14 mouse cellular contexts compared by ENCODE assay signal in the genomic region with DNA sequence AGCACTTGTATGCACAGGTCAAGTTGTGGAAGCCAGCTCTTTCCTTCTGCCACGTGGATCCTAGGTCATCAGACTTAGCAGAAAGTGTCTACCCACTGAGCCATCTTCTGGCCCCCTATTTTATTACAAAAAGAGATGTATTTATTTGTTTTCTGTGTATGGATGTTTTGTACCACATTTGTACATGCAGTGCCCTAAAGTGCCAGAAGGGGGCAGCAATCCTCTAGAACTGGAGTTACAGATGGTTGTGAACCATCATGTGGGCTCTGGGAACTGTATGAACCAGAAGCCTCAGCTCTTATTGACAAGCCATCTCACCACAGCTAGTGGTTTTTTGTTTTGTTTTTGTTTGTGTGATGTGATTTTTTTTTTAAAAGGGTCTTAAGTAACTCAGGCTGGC. TPM values are rescaled to one million over a fixed set of nuclear protein-coding genes. Genes with fewer than 3 reads are reported as not detected.
A peak's percentile ranks its signal among the peaks of the same experiment; 100 is the strongest.
DNase-seq lines count a peak whose midpoint lies in the region; ATAC-seq and TF ChIP-seq lines count a peak whose summit lies in the region.
"Had no signal": no experiment of that assay in that cellular context is flagged by ENCODE, and none has a peak within 500 bp of the region (broad histone marks: within the 10 kb centered on the region; RNA-seq: fewer than 3 reads in every experiment).

No protein-coding gene starts in this region.

- H3K4me1 ChIP-seq in hindbrain, embryonic 11.5 days (replicated peaks; ENCODE audit: control insufficient read depth, insufficient read depth, low read length), result no peaks in the 10 kb centered on the region
- no peaks in the 10 kb centered on the region for H3K4me1 ChIP-seq in hindbrain, embryonic 13.5 days (replicated peaks)
- 0 out of 2 replicates have a peak, but pooled peaks cover 4% of the 10 kb centered on the region for H3K4me1 ChIP-seq in lung, embryonic 14.5 days (ENCODE audit: insufficient read depth)
- H3K4me1 ChIP-seq in E14TG2a.4 (replicated peaks; ENCODE audit: low read depth, low read length), result peaks cover 11% of the 10 kb centered on the region; the same call in 1 of the 2 replicates
- H3K4me1 ChIP-seq: hindbrain, embryonic 15.5 days had no signal

- no peak overlapping the region for H3K27ac ChIP-seq in hindbrain, embryonic 11.5 days (ENCODE audit: low read depth, low read length)
- no peak overlapping the region for H3K27ac ChIP-seq in hindbrain, embryonic 13.5 days
- H3K27ac ChIP-seq in lung, embryonic 14.5 days (ENCODE audit: low read depth), result no peak overlapping the region
- H3K27ac ChIP-seq: hindbrain, embryonic 15.5 days; limb, embryonic 12.5 days had no signal

- WGBS in hindbrain, embryonic 11.5 days, result 18% methylated on average over 1 of the region's 1 CpGs
- 37% methylated on average over 1 of the region's 1 CpGs for WGBS in hindbrain, embryonic 13.5 days
- WGBS in lung, embryonic 14.5 days, result 35% methylated on average over 1 of the region's 1 CpGs

- DNase-seq in hindbrain, embryonic 11.5 days (ENCODE audit: low spot score), result peak; percentile 34
- peak; percentile 34 for DNase-seq in lung, embryonic 14.5 days
- no peak for DNase-seq in lung, postnatal 14 days
- peak; percentile 55 for DNase-seq in naive thymus-derived CD4-positive, alpha-beta T cell, adult 2 months (ENCODE audit: low read depth)
- no peak for DNase-seq in testis, postnatal 10 days (ENCODE audit: low spot score)
- DNase-seq in gastrocnemius, postnatal 36 days, result no peak
- DNase-seq: cerebellum, postnatal 36 days had no signal

- intact Hi-C loops in gastrocnemius, postnatal 36 days (cut with DNase I), result no loop called here

- no peaks in the 10 kb centered on the region for H3K27me3 ChIP-seq in hindbrain, embryonic 11.5 days (ENCODE audit: control insufficient read depth, insufficient read depth, low read length)
- H3K27me3 ChIP-seq in hindbrain, embryonic 13.5 days, result no peaks in the 10 kb centered on the region
- H3K27me3 ChIP-seq in lung, embryonic 14.5 days (ENCODE audit: insufficient read depth, low read length), result no peaks in the 10 kb centered on the region
- H3K27me3 ChIP-seq in E14TG2a.4 (ENCODE audit: insufficient read depth, low read length), result no peaks in the 10 kb centered on the region
- H3K27me3 ChIP-seq: hindbrain, embryonic 15.5 days; limb, embryonic 12.5 days had no signal

- no peak overlapping the region for H3K4me3 ChIP-seq in hindbrain, embryonic 11.5 days (ENCODE audit: low read depth, low read length)
- no peak overlapping the region for H3K4me3 ChIP-seq in hindbrain, embryonic 13.5 days
- H3K4me3 ChIP-seq in lung, embryonic 14.5 days (ENCODE audit: low read depth, low read length), result no peak overlapping the region
- no peak overlapping the region for H3K4me3 ChIP-seq in E14TG2a.4 (replicated peaks; ENCODE audit: low read length)
- H3K4me3 ChIP-seq: hindbrain, embryonic 15.5 days; limb, embryonic 12.5 days; myocyte had no signal

- ATAC-seq in hindbrain, embryonic 11.5 days (ENCODE audit: low FRiP score), result no peak
- no peak for ATAC-seq in hindbrain, embryonic 13.5 days (ENCODE audit: low FRiP score)
- no peak for ATAC-seq in lung, embryonic 14.5 days (ENCODE audit: insufficient read depth)

- H3K4me2 ChIP-seq in hindbrain, embryonic 11.5 days (replicated peaks; ENCODE audit: low read depth, low read length), result no peak overlapping the region
- no peak overlapping the region for H3K4me2 ChIP-seq in hindbrain, embryonic 13.5 days
- H3K4me2 ChIP-seq in lung, embryonic 14.5 days, result no peak overlapping the region
- H3K4me2 ChIP-seq: heart, embryonic 11.5 days; hindbrain, embryonic 15.5 days; limb, embryonic 12.5 days had no signal

- H3K9me3 ChIP-seq in hindbrain, embryonic 11.5 days (ENCODE audit: control insufficient read depth, low read length), result no peaks in the 10 kb centered on the region
- H3K9me3 ChIP-seq in hindbrain, embryonic 13.5 days, result no peaks in the 10 kb centered on the region
- H3K9me3 ChIP-seq in lung, embryonic 14.5 days (ENCODE audit: low read depth, low read length), result no peaks in the 10 kb centered on the region
- H3K9me3 ChIP-seq in E14TG2a.4 (ENCODE audit: low read length), result no peaks in the 10 kb centered on the region
- H3K9me3 ChIP-seq: hindbrain, embryonic 15.5 days; limb, embryonic 12.5 days had no signal

- no peaks in the 10 kb centered on the region for H3K36me3 ChIP-seq in hindbrain, embryonic 11.5 days (ENCODE audit: control insufficient read depth, insufficient read depth, low read length)
- no peaks in the 10 kb centered on the region for H3K36me3 ChIP-seq in hindbrain, embryonic 13.5 days
- no peaks in the 10 kb centered on the region for H3K36me3 ChIP-seq in lung, embryonic 14.5 days (ENCODE audit: insufficient read depth)
- no peaks in the 10 kb centered on the region for H3K36me3 ChIP-seq in E14TG2a.4 (ENCODE audit: insufficient read depth, low read length)
- H3K36me3 ChIP-seq: G1E; hindbrain, embryonic 15.5 days; limb, embryonic 12.5 days had no signal

- peak; percentile 50 for TF ChIP-seq CTCF in lung, embryonic 14.5 days (IDR thresholded peaks at IDR 0.05; ENCODE audit: low read depth)
- peak; percentile 73 for TF ChIP-seq CTCF in E14TG2a.4 (conservative IDR thresholded peaks at IDR 0.05; ENCODE audit: low read length)

- no peak overlapping the region for H3K9ac ChIP-seq in hindbrain, embryonic 11.5 days (ENCODE audit: low read depth, low read length)
- no peak overlapping the region for H3K9ac ChIP-seq in hindbrain, embryonic 13.5 days
- H3K9ac ChIP-seq in lung, embryonic 14.5 days, result no peak overlapping the region
- H3K9ac ChIP-seq: hindbrain, embryonic 15.5 days; limb, embryonic 12.5 days had no signal

RNA-seq across cellular contexts. Expression of a gene that starts 19.1 kb away (rescaled TPM):
- 9.8 and 10.7 TPM in 2 replicates for polyA plus RNA-seq in hindbrain, embryonic 11.5 days (2014; fragmentation: Nextera tagmentation; extraction: Ambion mirVana)
- 22.4 and 23.5 TPM in 2 replicates for polyA plus RNA-seq in hindbrain, embryonic 13.5 days (2015; fragmentation: Nextera tagmentation; extraction: Ambion mirVana)
- polyA plus RNA-seq in lung, embryonic 14.5 days (2014; fragmentation: Nextera tagmentation; extraction: Ambion mirVana), result 13.0 and 13.9 TPM in 2 replicates
- 10 to 100 TPM; 16.5 to 18.5 TPM for total RNA-seq in gastrocnemius, postnatal 36 days (2021)

RNA-seq across cellular contexts. Expression of a gene that starts 25.5 kb away (rescaled TPM):
- polyA plus RNA-seq in hindbrain, embryonic 11.5 days (2014; fragmentation: Nextera tagmentation; extraction: Ambion mirVana), result 1.1 and 1.6 TPM in 2 replicates
- 1.8 and 2.4 TPM in 2 replicates for polyA plus RNA-seq in hindbrain, embryonic 13.5 days (2015; fragmentation: Nextera tagmentation; extraction: Ambion mirVana)
- 2.4 and 2.5 TPM in 2 replicates for polyA plus RNA-seq in lung, embryonic 14.5 days (2014; fragmentation: Nextera tagmentation; extraction: Ambion mirVana)
- 1 to 10 TPM; 2.5 to 5.1 TPM for total RNA-seq in gastrocnemius, postnatal 36 days (2021)
- polyA plus RNA-seq: G1E had no signal

RNA-seq across cellular contexts. Expression of a gene that starts 29.7 kb away (rescaled TPM):
- 295 and 351 TPM in 2 replicates for polyA plus RNA-seq in hindbrain, embryonic 11.5 days (2014; fragmentation: Nextera tagmentation; extraction: Ambion mirVana)
- 268 and 296 TPM in 2 replicates for polyA plus RNA-seq in hindbrain, embryonic 13.5 days (2015; fragmentation: Nextera tagmentation; extraction: Ambion mirVana)
- 484 and 540 TPM in 2 replicates for polyA plus RNA-seq in lung, embryonic 14.5 days (2014; fragmentation: Nextera tagmentation; extraction: Ambion mirVana)
- total RNA-seq in gastrocnemius, postnatal 36 days (2021), result 10 to 100 TPM; 12.0 to 25.0 TPM

Comparison
In these comparisons a context has a peak if more than half of its experiments do, and no peak if none do; other contexts are left out.
1. DNase-seq: peak in hindbrain, embryonic 11.5 days (single experiment), lung, embryonic 14.5 days (single experiment) and naive thymus-derived CD4-positive, alpha-beta T cell, adult 2 months (single experiment); none in lung, postnatal 14 days (single experiment), testis, postnatal 10 days (single experiment) and gastrocnemius, postnatal 36 days (0 of 2).